Mouse (Mus musculus) left cerebral cortex, postnatal 25 days (tissue): ENCODE data around the gene Car7. TPM values are rescaled to one million over a fixed set of nuclear protein-coding genes. Genes with fewer than 3 reads are reported as not detected.
"Not testable (repeated sequence)": the region's sequence is repeated elsewhere in the genome, so short reads cannot be mapped to it uniquely, and the experiment has no call there.

ENCODE experiments used
- DNase-seq, 2 experiments: peaks; one replicate each; pipeline ENCODE4 v3.0.0; 2022; ENCODE audit warnings: low spot score in 2 of 2, mixed read lengths in 1 of 2
- intact Hi-C: fragments of 180-260 bp; cut with DNase I; formaldehyde crosslinking; loops from one replicate; pipeline ENCODE4 v1.15.1; 2025
- total RNA-seq, 2 experiments: library from RNA; stranded (reverse); gene quantifications; 2 replicates each; pipeline ENCODE4 v1.2.3; 2021

Car7 gene
- total RNA-seq, 2 experiments from 2014 or later: 28.9 to 30.7 TPM

DNA sequence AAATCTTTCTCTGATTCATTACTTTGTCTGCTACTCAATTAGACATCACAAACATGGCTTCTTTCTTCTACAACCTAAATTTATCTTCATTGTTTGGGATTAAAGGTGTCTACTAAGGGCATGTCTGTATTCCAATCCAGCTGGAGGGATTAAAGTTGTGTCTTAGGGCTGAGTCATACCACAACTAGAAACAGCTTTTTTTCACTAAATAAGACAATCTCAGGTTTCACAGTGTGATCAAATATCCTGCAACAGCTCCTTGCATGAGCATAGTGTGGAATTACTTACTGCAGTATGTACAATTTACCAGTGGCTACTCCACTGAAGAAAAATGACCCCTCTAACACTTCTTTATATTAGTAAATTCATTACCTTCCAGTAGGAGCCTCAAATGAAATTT, 26.2 kb downstream of the Car7 start:
- DNase-seq: no peak
- intact Hi-C loops: no loop called here

- intact Hi-C loops: no loop called here
- DNase-seq: peak; percentile 81 to 87
Observed at GRCm38 (mm10) chr8:104564633-104565456, 30.4 kb downstream of the Car7 start.

DNA sequence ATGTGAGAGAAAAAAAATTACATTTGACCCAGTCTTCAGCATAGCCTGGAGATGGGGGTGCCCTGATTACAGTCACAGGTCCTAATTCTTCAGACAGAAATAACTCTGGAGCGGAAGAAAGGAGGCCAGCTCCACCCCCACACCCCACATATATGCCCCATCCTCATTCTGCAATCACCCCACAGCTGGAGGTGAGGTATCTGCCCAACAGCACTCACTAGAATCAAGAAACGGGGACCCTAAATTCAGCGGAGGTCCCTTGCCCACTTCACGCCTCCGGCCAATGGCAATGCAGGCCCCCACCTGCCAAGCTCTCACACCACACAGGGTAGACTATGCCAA, 30.9 kb downstream of the Car7 start:
- intact Hi-C loops: no loop called here
- no peak for DNase-seq

DNA sequence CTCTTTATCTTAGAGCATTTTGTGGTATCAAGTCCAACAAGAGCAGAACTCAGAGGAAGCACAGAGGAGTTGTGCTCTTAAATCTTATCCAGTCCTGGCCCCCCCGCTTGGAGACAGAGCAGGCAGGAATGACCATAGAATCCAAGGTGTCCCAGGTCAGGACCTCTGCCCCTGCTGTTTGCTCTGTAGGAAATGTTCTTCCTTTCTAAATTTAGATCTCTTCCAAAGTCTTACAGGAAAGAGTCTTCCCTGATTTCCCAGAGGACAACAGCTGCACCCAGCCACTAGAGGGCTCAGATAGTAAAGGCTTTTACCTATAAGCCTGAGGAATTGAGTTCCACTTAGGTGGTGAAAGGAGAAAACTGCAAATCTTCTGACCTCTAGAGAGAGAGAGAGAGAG, 35.1 kb downstream of the Car7 start:
- intact Hi-C loops: no loop called here
- peak; percentile 21 to 53 for DNase-seq

GRCm38 (mm10) chr8:104570436-104571343, 36.2 kb downstream of the Car7 start:
- DNase-seq: peak; percentile 76 to 84
- intact Hi-C loops: loop anchor here (1.0 to 2.0 kb wide), 2 partner anchors 36 to 226 kb away; partner anchors contain the start of genes Car7 and Nae1

DNA sequence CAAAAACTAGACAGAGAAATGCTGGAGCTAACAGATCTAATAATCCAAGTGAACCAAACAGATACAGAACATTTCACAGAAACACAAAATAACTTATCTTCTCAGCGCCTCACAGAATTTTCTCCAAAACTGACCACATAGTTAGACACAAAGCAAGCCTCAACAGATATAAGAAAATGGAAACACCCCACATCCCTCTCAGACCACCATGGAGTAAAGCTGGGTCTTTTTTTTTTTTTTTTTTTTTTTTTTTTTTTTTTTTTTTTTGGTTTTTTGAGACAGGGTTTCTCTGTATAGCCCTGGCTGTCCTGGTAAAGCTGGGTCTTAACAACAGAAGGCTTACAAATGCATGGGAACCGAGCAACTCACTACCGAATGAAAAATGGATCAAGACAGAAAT, 42.3 kb downstream of the Car7 start:
- no peak for DNase-seq
- intact Hi-C loops: no loop called here

DNA sequence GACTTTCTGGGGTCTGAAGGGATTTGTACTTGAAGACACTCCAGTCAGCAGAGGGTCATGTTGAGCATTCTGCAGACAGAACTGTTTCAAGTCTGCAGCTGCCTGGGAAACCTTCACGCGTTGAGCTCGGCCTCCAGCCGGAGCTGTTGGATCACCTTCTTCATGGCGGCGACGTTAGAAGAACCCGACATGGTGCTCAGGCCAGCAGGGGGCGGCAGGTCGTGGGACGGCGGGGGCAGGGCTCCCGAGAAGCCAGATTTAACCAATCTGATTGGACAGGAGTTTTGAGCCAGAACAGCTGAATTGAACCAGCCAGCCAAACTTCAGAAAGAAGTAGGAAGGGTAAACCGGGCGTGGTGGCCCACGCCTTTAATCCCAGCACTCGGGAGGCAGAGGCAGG, 43.1 kb downstream of the Car7 start:
- intact Hi-C loops, DNase-seq: not testable (repeated sequence)

GRCm38 (mm10) chr8:104584522-104584921, 50.0 kb downstream of the Car7 start:
- intact Hi-C loops: no loop called here
- no peak for DNase-seq

DNA sequence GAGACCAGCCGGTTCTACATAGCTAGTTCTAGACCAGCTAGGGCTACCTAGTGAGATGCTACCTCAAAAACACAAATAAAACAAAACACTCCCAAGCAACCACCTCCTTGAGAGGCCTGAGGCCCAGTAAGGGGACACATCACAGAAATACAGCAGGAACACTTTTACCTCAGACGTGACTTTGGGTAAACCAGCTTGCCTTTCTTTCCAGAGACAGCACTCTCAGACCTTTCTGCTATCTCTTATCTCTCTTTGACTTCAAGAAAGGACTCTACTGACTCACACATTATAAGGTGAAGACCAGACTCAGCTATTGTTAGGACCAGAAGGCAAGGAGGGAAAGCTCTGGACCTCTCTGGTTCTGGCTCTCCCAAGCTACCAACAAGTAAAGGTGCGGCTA, 55.8 kb downstream of the Car7 start:
- intact Hi-C loops: no loop called here
- DNase-seq: no peak

- intact Hi-C loops: no loop called here
- DNase-seq: peak; percentile 91 to 97
Observed at GRCm38 (mm10) chr8:104591133-104591834, 56.8 kb downstream of the Car7 start, which contains the start of gene Pdp2. TSS of gene Pdp2 (plus strand) at chr8:104591451.

DNA sequence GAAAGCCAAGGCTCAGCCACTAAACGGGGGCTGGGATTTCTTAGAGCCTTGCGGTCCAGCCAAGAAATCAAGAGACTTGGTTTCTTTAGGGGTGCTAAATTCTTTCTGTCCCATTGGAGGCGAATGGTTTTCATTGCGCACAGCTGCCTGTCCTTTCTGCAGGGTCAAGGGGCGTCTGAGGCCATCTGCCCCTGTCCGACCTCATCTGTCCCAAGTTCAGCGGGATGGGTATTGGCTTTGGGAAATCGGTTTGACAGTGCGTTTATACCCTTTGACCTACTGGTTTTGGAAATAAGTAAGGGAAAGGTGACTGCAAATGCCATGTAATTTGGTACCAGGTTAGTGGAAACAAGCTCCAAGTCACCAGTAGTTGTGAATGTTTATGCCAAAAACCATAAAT, 57.4 kb downstream of the Car7 start:
- intact Hi-C loops: no loop called here
- no peak for DNase-seq

GRCm38 (mm10) chr8:104592566-104592965, 58.1 kb downstream of the Car7 start:
- no peak for DNase-seq
- intact Hi-C loops: no loop called here

GRCm38 (mm10) chr8:104593536-104594325, 59.2 kb downstream of the Car7 start:
- intact Hi-C loops: no loop called here
- no peak for DNase-seq

DNA sequence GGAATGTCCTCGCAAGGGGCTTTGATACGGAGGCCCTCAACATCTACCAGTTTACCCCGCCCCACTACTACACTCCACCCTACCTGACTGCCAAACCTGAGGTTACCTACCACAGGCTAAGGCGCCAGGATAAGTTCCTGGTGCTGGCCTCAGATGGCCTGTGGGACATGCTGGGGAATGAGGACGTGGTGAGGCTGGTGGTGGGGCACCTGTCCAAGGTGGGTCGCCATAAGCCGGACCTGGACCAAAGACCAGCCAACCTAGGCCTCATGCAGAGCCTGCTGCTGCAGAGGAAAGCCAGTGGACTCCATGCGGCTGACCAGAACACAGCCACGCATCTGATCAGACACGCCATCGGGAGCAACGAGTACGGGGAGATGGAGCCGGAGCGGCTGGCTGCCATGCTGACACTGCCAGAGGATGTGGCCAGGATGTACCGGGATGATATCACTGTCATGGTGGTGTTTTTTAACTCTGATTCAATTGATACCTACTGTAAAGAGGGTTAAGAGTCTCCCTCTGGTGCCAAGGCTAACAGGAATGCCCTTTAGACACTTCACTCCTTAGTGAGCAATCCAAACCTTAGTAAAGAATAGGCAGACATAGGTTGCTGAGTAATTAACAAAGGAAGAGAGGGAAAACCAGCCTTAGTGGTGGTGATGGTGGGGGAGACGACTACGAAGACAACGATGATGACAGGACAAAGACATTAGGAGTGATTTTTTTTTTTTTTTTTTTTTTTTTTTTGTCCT, 60.3 kb downstream of the Car7 start:
- intact Hi-C loops: no loop called here
- no peak for DNase-seq

- intact Hi-C loops: no loop called here
- DNase-seq: no peak
Observed at GRCm38 (mm10) chr8:104595773-104596536, 61.5 kb downstream of the Car7 start.

DNA sequence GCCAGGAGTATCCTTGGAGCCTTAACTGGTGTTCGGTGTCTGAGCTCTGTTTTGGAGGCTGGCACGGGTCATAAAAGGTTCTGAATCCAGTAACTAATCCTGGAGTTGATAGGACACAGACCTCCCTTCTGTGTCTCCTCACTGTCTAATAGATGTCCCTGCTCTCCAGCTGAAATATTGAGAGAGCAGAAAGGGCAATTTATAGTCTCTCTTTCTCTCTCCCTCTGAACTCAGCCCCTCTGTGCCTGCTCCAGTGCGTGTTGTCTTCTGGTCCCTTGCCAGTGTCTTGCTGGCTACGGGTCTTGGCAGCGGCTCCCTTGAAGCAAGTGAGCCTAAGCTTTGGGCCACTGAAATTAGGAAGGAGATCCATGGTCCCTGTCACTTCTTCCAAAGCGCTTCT, 63.2 kb downstream of the Car7 start:
- intact Hi-C loops: no loop called here
- DNase-seq: no peak

- no peak for DNase-seq
- intact Hi-C loops: no loop called here
Observed at GRCm38 (mm10) chr8:104598496-104598895, 64.0 kb downstream of the Car7 start.
